Mouse (Mus musculus): Measurements from ENCODE around the gene Tbc1d5. TPM values are rescaled to one million over a fixed set of nuclear protein-coding genes. Genes with fewer than 3 reads are reported as not detected.

The Tbc1d5 gene
- total RNA-seq (2015) (47.3 and 55.5 TPM in 2 replicates), total RNA-seq (2017) (26.2 and 35.2 TPM in 2 replicates)

GRCm38 (mm10) chr17:51179195-51179953 lies at the start of gene Tbc1d5:
Tbc1d5 (minus strand) TSS chr17:51179352.
- peak; percentile 78 for ATAC-seq (replicated peaks; ENCODE audit: poor library complexity)

- ATAC-seq (replicated peaks; ENCODE audit: poor library complexity), result no peak
These were observed 46.9 kb upstream of the Tbc1d5 start for GRCm38 (mm10) chr17:51226056-51226455.

GRCm38 (mm10) chr17:51223152-51223551 lies 44.0 kb upstream of the Tbc1d5 start:
- ATAC-seq (replicated peaks; ENCODE audit: poor library complexity), result no peak

- ATAC-seq (replicated peaks; ENCODE audit: poor library complexity), result peak; percentile 68
These were observed 41.9 kb upstream of the Tbc1d5 start for GRCm38 (mm10) chr17:51221075-51221474.

GRCm38 (mm10) chr17:51219897-51220296 lies 40.7 kb upstream of the Tbc1d5 start:
- peak; percentile 80 for ATAC-seq (replicated peaks; ENCODE audit: poor library complexity)

- ATAC-seq (replicated peaks; ENCODE audit: poor library complexity), result no peak
These were observed 37.3 kb upstream of the Tbc1d5 start for GRCm38 (mm10) chr17:51216426-51216825.

GRCm38 (mm10) chr17:51209565-51209964 lies 30.4 kb upstream of the Tbc1d5 start:
- peak; percentile 57 for ATAC-seq (replicated peaks; ENCODE audit: poor library complexity)

- no peak for ATAC-seq (replicated peaks; ENCODE audit: poor library complexity)
These were observed 25.5 kb upstream of the Tbc1d5 start for GRCm38 (mm10) chr17:51204643-51205042.

GRCm38 (mm10) chr17:51195561-51195960 lies 16.4 kb upstream of the Tbc1d5 start:
- no peak for ATAC-seq (replicated peaks; ENCODE audit: poor library complexity)

- no peak for ATAC-seq (replicated peaks; ENCODE audit: poor library complexity)
These were observed 15.6 kb upstream of the Tbc1d5 start for GRCm38 (mm10) chr17:51194787-51195186.

- no peak for ATAC-seq (replicated peaks; ENCODE audit: poor library complexity)
These were observed 12.2 kb upstream of the Tbc1d5 start for GRCm38 (mm10) chr17:51191381-51191780.

GRCm38 (mm10) chr17:51182715-51183114 lies 3.6 kb upstream of the Tbc1d5 start:
- ATAC-seq (replicated peaks; ENCODE audit: poor library complexity), result no peak

GRCm38 (mm10) chr17:51178491-51179194 lies 509 bp downstream of the Tbc1d5 start:
- ATAC-seq (replicated peaks; ENCODE audit: poor library complexity), result peak; percentile 70

- no peak for ATAC-seq (replicated peaks; ENCODE audit: poor library complexity)
These were observed 1.2 kb downstream of the Tbc1d5 start for GRCm38 (mm10) chr17:51177923-51178322.

GRCm38 (mm10) chr17:51172332-51172731 lies 6.8 kb downstream of the Tbc1d5 start:
- ATAC-seq (replicated peaks; ENCODE audit: poor library complexity), result no peak

GRCm38 (mm10) chr17:51171504-51171903 lies 7.6 kb downstream of the Tbc1d5 start:
- ATAC-seq (replicated peaks; ENCODE audit: poor library complexity), result no peak

GRCm38 (mm10) chr17:51169911-51170310 lies 9.2 kb downstream of the Tbc1d5 start:
- no peak for ATAC-seq (replicated peaks; ENCODE audit: poor library complexity)

- no peak for ATAC-seq (replicated peaks; ENCODE audit: poor library complexity)
These were observed 16.8 kb downstream of the Tbc1d5 start for GRCm38 (mm10) chr17:51162366-51162765.

- ATAC-seq (replicated peaks; ENCODE audit: poor library complexity), result peak; percentile 91
These were observed 19.9 kb downstream of the Tbc1d5 start for GRCm38 (mm10) chr17:51159261-51159660.

- no peak for ATAC-seq (replicated peaks; ENCODE audit: poor library complexity)
These were observed 28.2 kb downstream of the Tbc1d5 start for GRCm38 (mm10) chr17:51150999-51151398.

GRCm38 (mm10) chr17:51144983-51145382 lies 34.2 kb downstream of the Tbc1d5 start:
- ATAC-seq (replicated peaks; ENCODE audit: poor library complexity), result no peak

GRCm38 (mm10) chr17:51142095-51142494 lies 37.1 kb downstream of the Tbc1d5 start:
- ATAC-seq (replicated peaks; ENCODE audit: poor library complexity), result no peak
